Mouse (Mus musculus) ES-CJ7 (cell line): ENCODE data around the gene Tmem151b.

Experiments used
- DNase-seq: peaks from one replicate; pipeline ENCODE4 v3.0.0; 2011; ENCODE audit warnings: low read depth, low spot score

Tmem151b gene

GRCm38 (mm10) chr17:45564531-45565084 lies 15.1 kb upstream of the Tmem151b start:
- peak; percentile 64 for DNase-seq

GRCm38 (mm10) chr17:45563655-45564530 lies 14.4 kb upstream of the Tmem151b start, which contains the start of gene Slc35b2:
TSS of gene Slc35b2 (plus strand) at chr17:45563874.
- peak; percentile 93 for DNase-seq

GRCm38 (mm10) chr17:45563216-45563615 lies 13.7 kb upstream of the Tmem151b start:
- DNase-seq, result no peak

GRCm38 (mm10) chr17:45559732-45560525 lies 10.5 kb upstream of the Tmem151b start:
- no peak for DNase-seq

- no peak for DNase-seq
Observed at GRCm38 (mm10) chr17:45557998-45558862, 8.8 kb upstream of the Tmem151b start.

GRCm38 (mm10) chr17:45557246-45557824 lies 7.9 kb upstream of the Tmem151b start:
- DNase-seq, result no peak

- no peak for DNase-seq
Observed at GRCm38 (mm10) chr17:45556514-45557245, 7.2 kb upstream of the Tmem151b start.

- no peak for DNase-seq
Observed at GRCm38 (mm10) chr17:45556107-45556489, 6.6 kb upstream of the Tmem151b start.

- DNase-seq, result peak; percentile 88
Observed at GRCm38 (mm10) chr17:45555452-45556106, 6.1 kb upstream of the Tmem151b start, which contains the start of gene Nfkbie. TSS of gene Nfkbie (plus strand) at chr17:45555703.

- DNase-seq, result no peak
Observed at GRCm38 (mm10) chr17:45554420-45554819, 4.9 kb upstream of the Tmem151b start.

- DNase-seq, result no peak
Observed at GRCm38 (mm10) chr17:45553065-45553464, 3.6 kb upstream of the Tmem151b start.

- DNase-seq, result peak; percentile 85
Observed at GRCm38 (mm10) chr17:45551816-45552451, 2.5 kb upstream of the Tmem151b start.

- DNase-seq, result no peak
Observed at GRCm38 (mm10) chr17:45551249-45551796, 1.8 kb upstream of the Tmem151b start.

- DNase-seq, result no peak
Observed at GRCm38 (mm10) chr17:45550253-45550652, 776 bp upstream of the Tmem151b start.

- peak; percentile 93 for DNase-seq
Observed at GRCm38 (mm10) chr17:45548541-45549512, 650 bp downstream of the Tmem151b start.

- DNase-seq, result no peak
Observed at GRCm38 (mm10) chr17:45547461-45548190, 1.9 kb downstream of the Tmem151b start.

- DNase-seq, result no peak
Observed at GRCm38 (mm10) chr17:45546941-45547340, 2.5 kb downstream of the Tmem151b start.
